Mouse (Mus musculus) heart, adult 8-10 months (tissue): ENCODE results near the gene Klhl31. TPM values are rescaled to one million over a fixed set of nuclear protein-coding genes. Genes with fewer than 3 reads are reported as not detected.

Source experiments
- DNase-seq: peaks from one replicate; pipeline ENCODE4 v3.0.0; 2022; ENCODE audit warnings: low spot score
- total RNA-seq, 4 experiments: library from RNA; stranded (reverse); gene quantifications; 2 replicates each; pipeline ENCODE4 v1.2.4; 2022

The Klhl31 gene
- total RNA-seq, 4 experiments from 2014 or later = 126 to 143 (median 134) TPM

- DNase-seq = no peak
These were observed 12.8 kb upstream of the Klhl31 start for GRCm38 (mm10) chr9:77623318-77624050.

DNA sequence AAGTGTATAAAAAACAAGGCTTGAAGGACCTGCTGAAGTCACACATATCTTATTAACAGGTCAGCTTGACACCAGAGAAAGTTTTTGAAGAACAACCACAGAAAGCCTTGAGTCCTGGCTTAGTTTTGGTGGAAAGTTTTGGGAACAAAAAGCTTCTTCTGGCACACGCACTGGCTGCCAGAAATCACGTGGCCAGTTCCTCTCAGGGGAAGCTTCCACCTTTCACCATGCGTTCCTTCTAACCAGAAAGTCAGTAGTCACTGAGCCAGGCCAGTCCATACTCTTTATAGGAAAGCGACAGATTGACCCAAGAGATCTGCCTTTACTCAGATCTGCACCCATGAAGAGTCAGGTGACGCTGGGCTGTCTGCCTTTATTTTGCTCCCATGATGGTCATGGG lies 12.1 kb upstream of the Klhl31 start:
- DNase-seq = no peak

GRCm38 (mm10) chr9:77628676-77629075 lies 7.6 kb upstream of the Klhl31 start:
- DNase-seq = peak; percentile 52

DNA sequence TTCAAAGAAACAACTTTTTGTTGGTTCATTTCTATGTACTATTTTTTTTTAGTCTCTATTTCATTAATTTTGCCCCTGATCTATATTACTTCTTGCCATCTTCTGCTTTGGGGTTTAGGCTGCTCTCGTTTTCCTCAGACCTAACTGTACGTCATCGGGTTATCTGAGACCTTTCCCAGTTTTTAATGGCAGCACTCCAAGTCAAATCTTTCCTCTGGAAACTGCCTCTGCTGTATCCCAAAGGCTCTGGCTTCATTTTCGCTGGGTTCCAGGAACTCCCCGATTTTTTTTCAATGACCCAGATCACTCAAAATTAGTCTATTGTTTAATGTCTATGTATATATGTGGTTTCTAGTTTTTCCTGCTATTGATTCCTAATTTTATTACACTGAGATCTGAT lies 6.6 kb upstream of the Klhl31 start:
- DNase-seq = no peak

DNA sequence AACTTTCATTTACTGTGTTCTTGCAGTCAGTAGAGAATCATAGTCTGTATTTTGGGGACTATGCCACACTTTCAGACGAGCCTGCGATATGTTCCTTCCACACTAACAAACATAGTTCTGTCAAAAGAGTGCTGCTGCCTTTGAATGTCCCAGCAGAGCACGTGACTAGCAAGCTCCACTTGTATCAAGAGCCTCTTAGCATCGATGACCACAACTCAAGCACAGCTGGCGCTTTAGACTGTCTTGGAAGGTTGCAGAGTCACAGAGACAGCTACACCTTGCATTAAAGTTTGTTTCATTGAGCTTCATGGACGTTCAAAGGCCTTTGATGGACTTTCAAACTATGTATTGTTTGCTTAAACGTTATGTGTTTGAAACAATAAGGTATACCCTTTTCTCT lies 5.5 kb upstream of the Klhl31 start:
- DNase-seq = no peak

GRCm38 (mm10) chr9:77632432-77632831 lies 3.9 kb upstream of the Klhl31 start:
- DNase-seq = no peak

DNA sequence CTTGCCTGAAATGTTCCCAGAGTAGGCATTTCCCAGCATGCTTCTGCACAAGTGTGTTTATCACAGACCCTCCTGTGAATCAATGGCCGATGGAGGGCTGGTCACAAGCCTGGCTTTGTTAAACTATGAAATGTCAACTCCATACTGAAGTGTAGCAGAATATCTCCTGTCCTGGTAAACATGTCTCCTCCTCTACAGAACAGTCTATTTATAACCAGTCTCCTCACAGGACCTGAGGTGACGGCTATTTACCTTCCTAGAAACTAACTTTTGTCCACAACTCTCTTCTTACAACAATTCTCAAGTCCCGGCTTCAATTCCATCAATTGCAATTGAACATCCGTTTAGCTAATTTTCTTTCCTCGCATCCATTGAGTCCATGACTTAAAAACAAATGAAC lies 297 bp upstream of the Klhl31 start:
- DNase-seq = no peak

DNA sequence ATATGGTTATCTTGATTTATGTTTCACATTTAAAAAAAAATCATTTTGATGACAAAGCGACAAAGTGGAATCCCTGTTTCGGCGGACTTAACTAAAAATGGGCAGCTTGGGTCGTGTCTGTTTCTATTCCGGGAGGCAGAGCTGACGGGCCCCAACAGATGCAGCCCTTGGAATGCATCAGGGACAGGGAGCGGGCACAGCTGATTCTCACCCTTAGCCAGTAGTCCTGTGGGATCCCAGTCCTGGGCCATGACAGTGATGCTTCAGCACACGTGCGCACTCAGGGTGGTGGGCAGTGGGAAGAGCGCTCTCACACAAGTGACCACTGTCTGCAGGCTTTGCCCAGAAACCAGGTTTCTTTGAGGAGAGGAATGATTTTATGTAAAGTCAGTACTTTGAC lies 1.1 kb downstream of the Klhl31 start:
- DNase-seq = no peak

DNA sequence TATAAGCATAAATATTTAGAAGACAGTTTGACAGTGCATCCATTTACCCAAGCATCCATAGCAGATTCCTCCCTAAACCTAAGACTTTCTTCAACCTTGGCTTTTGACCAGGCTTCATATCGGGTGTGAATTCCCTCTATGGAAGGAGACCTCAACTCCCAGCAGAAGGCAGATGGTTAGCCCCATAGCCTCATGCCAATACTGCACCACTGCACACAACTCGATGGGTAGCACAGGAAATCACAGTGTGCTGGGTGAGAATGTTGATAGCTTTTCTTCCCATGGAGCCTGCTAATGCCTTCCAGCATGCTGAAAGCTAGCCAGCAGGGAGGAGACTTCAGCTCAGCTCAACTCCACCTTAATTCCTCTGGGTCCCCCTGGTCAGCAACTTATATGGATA lies 8.9 kb downstream of the Klhl31 start:
- no peak for DNase-seq

GRCm38 (mm10) chr9:77651847-77652246 lies 15.5 kb downstream of the Klhl31 start:
- DNase-seq = no peak

DNA sequence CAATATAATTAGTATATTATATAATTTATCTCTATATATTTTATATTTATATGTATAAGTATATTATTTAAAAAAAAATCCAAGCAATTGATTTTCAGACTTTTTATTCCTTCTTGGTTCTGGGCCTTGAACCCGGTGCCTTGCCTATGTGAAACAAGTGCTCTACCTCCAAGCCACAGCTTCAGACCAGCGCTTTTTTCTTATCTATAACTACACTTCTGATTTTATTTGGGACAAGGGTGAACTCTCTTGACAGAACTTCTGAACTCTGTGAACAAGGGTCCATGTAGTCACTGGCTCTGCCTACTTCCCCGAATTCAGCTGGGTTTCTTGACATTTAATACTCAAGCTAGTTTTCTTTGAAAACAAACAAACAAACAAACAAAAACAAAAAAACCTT lies 17.6 kb downstream of the Klhl31 start:
- DNase-seq = no peak

- DNase-seq = no peak
These were observed 19.1 kb downstream of the Klhl31 start for GRCm38 (mm10) chr9:77655181-77655934.

DNA sequence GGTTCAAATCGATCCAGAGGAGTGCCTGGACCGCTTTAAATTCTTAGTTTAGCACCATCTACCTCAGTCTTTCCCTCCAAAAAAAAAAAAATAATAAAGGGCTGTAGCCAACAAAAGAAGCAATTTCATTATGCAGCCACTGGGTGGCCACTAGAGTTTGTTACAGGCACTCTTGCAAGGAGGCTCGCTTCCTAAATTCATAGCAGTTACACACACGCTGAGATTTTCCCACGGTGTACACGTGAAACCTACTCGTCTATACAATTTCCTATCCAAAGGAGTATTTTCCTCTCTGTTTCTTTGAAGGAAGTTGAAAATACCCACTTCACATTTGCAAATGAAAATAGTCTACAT lies 19.6 kb downstream of the Klhl31 start:
- DNase-seq = peak; percentile 33

GRCm38 (mm10) chr9:77662917-77663316 lies 26.6 kb downstream of the Klhl31 start:
- DNase-seq = no peak

DNA sequence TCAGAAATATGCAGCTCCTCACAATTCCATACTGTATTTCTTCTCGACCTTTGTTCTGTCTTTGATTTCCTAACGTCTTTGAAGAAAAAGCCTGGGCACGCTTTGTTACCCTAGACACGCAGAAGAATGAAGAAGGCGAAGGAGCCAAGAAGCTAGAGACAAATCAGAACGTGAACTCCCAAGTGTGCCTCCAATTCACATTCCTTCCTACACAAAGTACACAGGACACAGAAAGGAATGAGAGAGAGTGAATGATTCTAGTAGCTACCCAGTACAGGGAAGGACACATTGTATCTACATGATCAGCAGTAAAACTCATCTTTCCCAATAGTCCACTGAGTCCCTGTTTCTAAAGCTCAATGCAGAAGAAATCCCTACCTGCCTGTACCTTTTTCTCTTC lies 33.8 kb downstream of the Klhl31 start:
- DNase-seq = no peak

GRCm38 (mm10) chr9:77671004-77671403 lies 34.7 kb downstream of the Klhl31 start:
- no peak for DNase-seq

GRCm38 (mm10) chr9:77673218-77673617 lies 36.9 kb downstream of the Klhl31 start:
- DNase-seq = no peak

GRCm38 (mm10) chr9:77673986-77674385 lies 37.7 kb downstream of the Klhl31 start:
- DNase-seq = no peak

GRCm38 (mm10) chr9:77684938-77685337 lies 48.6 kb downstream of the Klhl31 start:
- DNase-seq = no peak

- peak; percentile 44 for DNase-seq
These were observed 49.7 kb downstream of the Klhl31 start for GRCm38 (mm10) chr9:77685825-77686500.

DNA sequence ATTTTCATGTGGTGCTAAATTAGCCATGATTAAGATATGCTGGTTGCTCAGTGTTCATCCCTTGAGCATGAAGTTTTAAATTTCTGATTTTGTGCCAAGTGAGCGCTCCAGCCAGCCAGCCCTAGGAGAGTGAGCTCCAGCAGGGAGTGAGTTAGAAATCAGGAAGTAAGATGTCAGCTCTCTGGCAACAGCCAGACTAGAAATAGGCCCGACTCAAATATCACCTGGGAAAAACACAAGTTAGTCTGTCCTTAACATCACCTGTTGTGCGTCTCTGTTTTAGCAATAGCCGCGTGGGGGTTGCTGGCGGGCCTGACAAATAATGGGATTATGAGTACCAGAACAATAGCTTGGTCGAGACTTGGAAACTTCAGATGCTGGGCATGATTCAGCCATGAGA lies 56.4 kb downstream of the Klhl31 start:
- DNase-seq = no peak

GRCm38 (mm10) chr9:77693405-77693804 lies 57.1 kb downstream of the Klhl31 start:
- no peak for DNase-seq

DNA sequence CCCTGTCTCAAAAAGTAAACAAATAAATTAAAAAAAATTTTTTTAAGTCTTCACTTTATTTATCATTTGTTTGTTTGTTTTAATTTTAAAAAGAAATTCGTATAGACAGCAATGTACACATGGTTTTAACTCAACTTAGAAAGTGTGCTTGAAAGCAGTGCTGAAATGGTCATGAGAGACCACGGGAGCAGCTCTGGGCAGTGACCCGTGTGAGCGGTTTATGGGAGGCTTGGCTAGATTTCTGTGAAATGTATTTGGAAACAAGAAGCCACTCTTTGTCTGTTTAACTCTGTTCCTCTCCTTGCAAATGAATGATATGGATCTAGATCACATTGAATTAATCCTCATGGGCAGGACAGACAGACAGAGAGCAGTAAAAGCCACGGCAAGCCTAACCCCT lies 59.3 kb downstream of the Klhl31 start:
- no peak for DNase-seq
